Mouse (Mus musculus): ENCODE measurements around the gene Rsph3b.
"Not testable (repeated sequence)": the region's sequence is repeated elsewhere in the genome, so short reads cannot be mapped to it uniquely, and the experiment has no call there.

The Rsph3b gene

GRCm38 (mm10) chr17:6958881-6959280 is 10.4 kb upstream of the Rsph3b start:
- DNase-seq = peak in 1 of 2 experiments; percentile 44

- DNase-seq = not testable (repeated sequence)
These were observed 317 bp upstream of the Rsph3b start for GRCm38 (mm10) chr17:6948769-6949228.

- not testable (repeated sequence) for DNase-seq
These were observed 872 bp downstream of the Rsph3b start for GRCm38 (mm10) chr17:6947637-6947983.

- not testable (repeated sequence) for DNase-seq
These were observed 5.9 kb downstream of the Rsph3b start for GRCm38 (mm10) chr17:6942560-6942959.

- not testable (repeated sequence) for DNase-seq
These were observed 16.9 kb downstream of the Rsph3b start for GRCm38 (mm10) chr17:6931625-6932024.

- not testable (repeated sequence) for DNase-seq
These were observed 28.1 kb downstream of the Rsph3b start for GRCm38 (mm10) chr17:6920351-6920894.

- not testable (repeated sequence) for DNase-seq
These were observed 29.1 kb downstream of the Rsph3b start for GRCm38 (mm10) chr17:6919388-6919787.

- DNase-seq = not testable (repeated sequence)
These were observed 33.2 kb downstream of the Rsph3b start for GRCm38 (mm10) chr17:6915282-6915681.

- DNase-seq = not testable (repeated sequence)
These were observed 34.4 kb downstream of the Rsph3b start for GRCm38 (mm10) chr17:6914066-6914465.

GRCm38 (mm10) chr17:6900361-6900760 is 48.1 kb downstream of the Rsph3b start:
- DNase-seq = not testable (repeated sequence)

GRCm38 (mm10) chr17:6897996-6898562 is 50.4 kb downstream of the Rsph3b start:
- DNase-seq = not testable (repeated sequence)

GRCm38 (mm10) chr17:6896756-6897155 is 51.7 kb downstream of the Rsph3b start:
- no peak for DNase-seq

GRCm38 (mm10) chr17:6893332-6893731 is 55.1 kb downstream of the Rsph3b start:
- no peak for DNase-seq

- DNase-seq = no peak
These were observed 56.2 kb downstream of the Rsph3b start for GRCm38 (mm10) chr17:6891966-6892934.

GRCm38 (mm10) chr17:6886445-6886844 is 62.0 kb downstream of the Rsph3b start:
- no peak for DNase-seq

GRCm38 (mm10) chr17:6884531-6884930 is 64.0 kb downstream of the Rsph3b start:
- peak; percentile 57 for DNase-seq

GRCm38 (mm10) chr17:6881306-6881705 is 67.2 kb downstream of the Rsph3b start:
- DNase-seq = no peak

- DNase-seq = no peak
These were observed 77.1 kb downstream of the Rsph3b start for GRCm38 (mm10) chr17:6871421-6871820.

GRCm38 (mm10) chr17:6868810-6869209 is 79.7 kb downstream of the Rsph3b start:
- DNase-seq = no peak

- DNase-seq = no peak
These were observed 80.7 kb downstream of the Rsph3b start for GRCm38 (mm10) chr17:6867740-6868139.

GRCm38 (mm10) chr17:6866576-6866975 is 81.9 kb downstream of the Rsph3b start:
- no peak for DNase-seq

GRCm38 (mm10) chr17:6865580-6865979 is 82.9 kb downstream of the Rsph3b start:
- DNase-seq = no peak

- no peak for DNase-seq
These were observed 83.6 kb downstream of the Rsph3b start for GRCm38 (mm10) chr17:6864869-6865268.

GRCm38 (mm10) chr17:6863521-6863920 is 85.0 kb downstream of the Rsph3b start:
- DNase-seq = no peak
